Mouse (Mus musculus) kidney, embryonic 16.5 days (tissue): ENCODE measurements around the gene Glud1. TPM values are rescaled to one million over a fixed set of nuclear protein-coding genes. Genes with fewer than 3 reads are reported as not detected.

Experiments
- ATAC-seq: fragments of 200-750 bp; cut with Nextera tagmentation; 2 replicates; pipeline ENCODE4 v1.8.0; 2017; ENCODE audit warnings: moderate TSS enrichment; ENCODE audit not compliant: low FRiP score, low TSS enrichment
- H3K27ac ChIP-seq: fragments of 300-500 bp; sonication (generic); 2 replicates; pipeline ENCODE4 v1.5.1; 2014; ENCODE audit warnings: low read length
- H3K27me3 ChIP-seq: fragments of 300-500 bp; sonication (generic); 2 replicates; pipeline ENCODE4 v1.6.1; 2014; ENCODE audit warnings: low read length, control low read depth, mixed read lengths; ENCODE audit not compliant: insufficient read depth
- H3K36me3 ChIP-seq: fragments of 300-500 bp; sonication (generic); 2 replicates; pipeline ENCODE4 v1.6.1; 2014; ENCODE audit warnings: low read length, control low read depth, mixed read lengths; ENCODE audit not compliant: insufficient read depth
- H3K4me1 ChIP-seq: fragments of 300-500 bp; sonication (generic); 2 replicates; pipeline ENCODE4 v1.6.1; 2014; ENCODE audit warnings: low read length, control low read depth, mixed read lengths; ENCODE audit not compliant: insufficient read depth
- H3K4me2 ChIP-seq: fragments of 300-500 bp; sonication (generic); replicated peaks from 2 replicates; pipeline ENCODE4 v1.6.1; 2014; ENCODE audit warnings: low read depth, low read length
- H3K4me3 ChIP-seq: fragments of 300-500 bp; sonication (generic); 2 replicates; pipeline ENCODE4 v1.5.1; 2014; ENCODE audit warnings: mild to moderate bottlenecking, low read length
- H3K9ac ChIP-seq: fragments of 300-500 bp; sonication (generic); replicated peaks from 2 replicates; pipeline ENCODE4 v1.6.1; 2014; ENCODE audit warnings: low read length
- H3K9me3 ChIP-seq: fragments of 300-500 bp; sonication (generic); 2 replicates; pipeline ENCODE4 v1.6.1; 2016; ENCODE audit warnings: low read length, control low read depth
- WGBS: fragments of 180-500 bp; shearing (Covaris S2); extraction: QIAGEN DNeasy Blood & Tissue Kit; methylation state at CpG from one replicate; pipeline ENCODE4 v1.1.7; 2014; 5-methylcytosine and 5-hydroxymethylcytosine counted together
- polyA plus RNA-seq: library from polyadenylated mRNA; unstranded; fragments of >200 nt; fragmentation: Nextera tagmentation; extraction: Ambion mirVana; gene quantifications from 2 replicates; pipeline ENCODE4 v1.2.1, GENCODE M21; 2015

Glud1 gene
- polyA plus RNA-seq, 1 experiment from 2014 or later, result 116 TPM

DNA sequence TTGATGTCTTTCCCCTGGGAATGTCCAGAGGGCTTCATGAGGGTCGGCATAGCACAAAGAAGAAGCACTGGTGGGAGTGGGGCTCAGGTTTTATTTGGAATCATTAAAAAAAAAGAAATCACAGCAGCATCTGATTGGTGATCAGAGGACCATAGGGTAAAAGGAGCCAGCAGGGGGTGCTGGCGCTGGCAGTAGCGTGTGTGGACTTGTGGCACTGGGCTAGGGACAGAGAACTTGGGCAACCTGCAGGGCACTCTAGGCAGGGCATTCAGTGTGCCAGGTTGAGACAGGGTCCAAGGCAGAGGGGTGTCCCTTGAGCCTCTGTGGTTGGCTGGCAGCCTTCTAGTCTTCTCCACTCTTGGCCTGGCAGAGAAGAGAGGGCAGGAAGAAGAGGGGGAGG is 59.7 kb downstream of the Glud1 start:
- 64% methylated on average over 3 of the region's 3 CpGs for WGBS
- peaks cover 14% of the 10 kb centered on the region for H3K4me1 ChIP-seq
- no peak for ATAC-seq
- H3K27ac ChIP-seq, result no peak overlapping the region
- no peaks in the 10 kb centered on the region for H3K27me3 ChIP-seq
- no peak overlapping the region for H3K4me2 ChIP-seq
- H3K36me3 ChIP-seq, result no peaks in the 10 kb centered on the region
- H3K9ac ChIP-seq, result no peak overlapping the region
- H3K9me3 ChIP-seq, result peaks cover 1% of the 10 kb centered on the region; the same call in 1 of the 2 replicates
- no peak overlapping the region for H3K4me3 ChIP-seq

DNA sequence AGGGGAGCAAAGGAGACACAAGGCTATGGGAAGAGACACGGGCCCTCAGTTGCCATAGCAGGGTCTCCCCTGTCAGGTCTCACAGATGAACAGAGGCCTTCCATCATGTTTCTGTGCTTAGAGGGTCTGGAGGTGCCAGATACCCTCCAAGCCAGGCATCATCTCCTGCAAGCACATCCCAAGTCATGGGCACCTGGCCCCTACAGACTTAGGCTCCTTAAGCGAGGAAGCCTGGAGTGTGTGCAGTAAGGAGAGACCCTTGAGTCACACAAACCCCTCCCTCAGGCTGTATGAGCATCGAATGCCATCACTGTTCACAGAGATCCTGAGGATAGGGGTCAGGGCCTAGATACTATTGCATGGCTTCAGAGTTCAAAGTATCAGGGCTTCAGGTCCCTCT is 60.4 kb downstream of the Glud1 start:
- H3K36me3 ChIP-seq, result no peaks in the 10 kb centered on the region
- H3K4me2 ChIP-seq, result no peak overlapping the region
- H3K27me3 ChIP-seq, result no peaks in the 10 kb centered on the region
- no peak for ATAC-seq
- no peaks in the 10 kb centered on the region for H3K9me3 ChIP-seq
- no peak overlapping the region for H3K4me3 ChIP-seq
- WGBS, result 80% methylated on average over 3 of the region's 3 CpGs
- peaks cover 14% of the 10 kb centered on the region for H3K4me1 ChIP-seq
- H3K9ac ChIP-seq, result no peak overlapping the region
- no peak overlapping the region for H3K27ac ChIP-seq

DNA sequence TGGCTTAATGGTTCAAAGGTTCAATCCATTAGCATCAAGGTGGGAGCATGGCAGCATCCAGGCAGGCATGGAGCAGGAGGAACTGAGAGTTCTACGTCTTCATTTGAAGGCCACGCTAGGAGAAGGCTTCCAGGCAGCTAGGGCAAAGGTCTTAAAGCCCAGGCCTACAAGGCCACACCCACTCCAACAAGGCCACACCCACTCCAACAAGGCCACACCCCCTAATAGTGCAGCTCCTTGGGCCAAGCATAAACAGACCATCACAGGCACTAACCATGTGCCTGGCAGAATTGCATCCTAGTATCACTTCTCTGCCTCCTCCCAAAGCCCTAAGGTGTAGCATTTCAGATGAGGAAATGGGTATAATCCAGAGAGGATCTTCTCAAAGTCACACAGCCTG is 61.2 kb downstream of the Glud1 start:
- H3K9ac ChIP-seq, result no peak overlapping the region
- no peak for ATAC-seq
- peaks cover 14% of the 10 kb centered on the region for H3K4me1 ChIP-seq
- no peak overlapping the region for H3K4me3 ChIP-seq
- 66% methylated on average over 2 of the region's 2 CpGs for WGBS
- H3K27ac ChIP-seq, result no peak overlapping the region
- no peak overlapping the region for H3K4me2 ChIP-seq
- H3K9me3 ChIP-seq, result no peaks in the 10 kb centered on the region
- no peaks in the 10 kb centered on the region for H3K36me3 ChIP-seq
- H3K27me3 ChIP-seq, result no peaks in the 10 kb centered on the region

DNA sequence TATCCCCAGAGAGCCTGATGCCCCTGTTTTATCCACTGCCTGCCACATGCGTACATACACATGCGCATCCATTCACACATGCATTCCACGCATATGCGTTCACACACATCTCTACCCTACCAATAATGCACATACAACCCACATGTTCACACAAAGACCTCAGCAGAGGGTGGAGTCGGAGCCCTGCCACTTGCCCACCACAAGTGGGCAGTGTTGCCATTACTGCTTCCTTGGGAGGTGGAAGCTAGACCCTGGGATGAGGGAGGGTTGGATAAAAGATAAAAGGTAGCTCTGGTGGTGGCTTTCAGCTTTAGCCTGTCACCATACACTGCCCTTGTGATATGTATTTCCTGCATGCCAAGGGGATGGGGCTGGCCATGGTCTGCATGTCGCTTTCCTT is 62.1 kb downstream of the Glud1 start:
- peaks cover 14% of the 10 kb centered on the region for H3K4me1 ChIP-seq
- H3K9ac ChIP-seq, result no peak overlapping the region
- H3K4me2 ChIP-seq, result no peak overlapping the region
- WGBS, result 85% methylated on average over 6 of the region's 6 CpGs
- ATAC-seq, result no peak
- H3K9me3 ChIP-seq, result no peaks in the 10 kb centered on the region
- no peaks in the 10 kb centered on the region for H3K27me3 ChIP-seq
- H3K27ac ChIP-seq, result no peak overlapping the region
- H3K36me3 ChIP-seq, result no peaks in the 10 kb centered on the region
- H3K4me3 ChIP-seq, result no peak overlapping the region

DNA sequence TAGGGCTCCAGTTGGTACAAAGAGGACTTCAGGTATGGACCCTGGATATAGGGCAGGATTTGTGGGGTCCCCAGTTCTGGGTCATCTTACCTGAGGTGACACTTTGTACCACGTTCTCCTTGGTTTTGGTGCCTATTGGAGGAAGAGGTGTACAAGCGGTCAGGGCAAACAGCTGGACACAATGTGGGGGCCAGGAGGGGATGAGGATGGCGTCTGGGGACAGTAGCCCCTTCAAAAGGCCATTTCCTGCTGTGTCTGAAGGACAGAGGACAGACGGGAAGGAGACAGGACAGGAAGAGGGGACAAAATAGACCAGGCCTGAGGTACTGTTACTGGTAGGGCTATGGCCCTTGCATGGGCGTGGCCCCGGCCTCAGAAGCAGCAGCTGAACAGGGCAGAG is 63.1 kb downstream of the Glud1 start:
- WGBS, result 81% methylated on average over 6 of the region's 6 CpGs
- Histone ChIP-seq H3K4me3 (no peak overlapping the region), H3K27me3 (no peaks in the 10 kb centered on the region), H3K27ac (no peak overlapping the region), H3K9me3 (no peaks in the 10 kb centered on the region), H3K4me2 (no peak overlapping the region), H3K9ac (no peak overlapping the region), H3K4me1 (peaks cover 21% of the 10 kb centered on the region), H3K36me3 (no peaks in the 10 kb centered on the region)
- ATAC-seq, result no peak

DNA sequence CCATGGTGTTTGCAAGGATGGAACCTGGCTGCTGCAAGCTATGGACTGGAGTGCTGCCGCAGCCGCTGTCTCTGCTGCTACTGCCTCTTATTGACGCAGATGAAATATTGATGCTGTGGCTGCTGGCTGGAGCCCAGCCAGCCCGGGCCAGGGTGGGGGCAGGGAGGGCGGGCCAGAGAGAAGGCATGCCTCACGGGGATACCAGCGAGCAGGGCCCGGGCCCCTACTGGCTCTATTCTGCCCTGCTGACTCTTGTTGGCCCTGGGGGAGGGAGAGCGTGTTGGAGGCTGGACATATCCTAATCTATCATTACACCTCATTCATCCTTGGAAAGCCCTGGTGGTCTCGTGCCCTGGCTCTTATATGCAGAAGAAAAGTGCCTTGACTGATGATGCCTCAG is 64.0 kb downstream of the Glud1 start, which contains the start of gene Sncg:
Sncg (minus strand) TSS at position 213 of the 400 bp plus-strand sequence.
- Histone ChIP-seq H3K9me3 (no peaks in the 10 kb centered on the region), H3K4me3 (peak within 1 kb of the TSS; percentile 27), H3K36me3 (no peaks in the 10 kb centered on the region), H3K9ac (0 out of 2 replicates have a peak within 1 kb of the TSS, but pooled peaks have one; percentile 12), H3K27ac (0 out of 2 replicates have a peak within 1 kb of the TSS, but pooled peaks have one; percentile 15), H3K4me1 (peaks cover 28% of the 10 kb centered on the region), H3K27me3 (no peaks in the 10 kb centered on the region), H3K4me2 (peak within 1 kb of the TSS; percentile 39; the same call in 1 of the 2 replicates)
- no peak for ATAC-seq
- WGBS, result 20% methylated on average over 10 of the region's 10 CpGs

DNA sequence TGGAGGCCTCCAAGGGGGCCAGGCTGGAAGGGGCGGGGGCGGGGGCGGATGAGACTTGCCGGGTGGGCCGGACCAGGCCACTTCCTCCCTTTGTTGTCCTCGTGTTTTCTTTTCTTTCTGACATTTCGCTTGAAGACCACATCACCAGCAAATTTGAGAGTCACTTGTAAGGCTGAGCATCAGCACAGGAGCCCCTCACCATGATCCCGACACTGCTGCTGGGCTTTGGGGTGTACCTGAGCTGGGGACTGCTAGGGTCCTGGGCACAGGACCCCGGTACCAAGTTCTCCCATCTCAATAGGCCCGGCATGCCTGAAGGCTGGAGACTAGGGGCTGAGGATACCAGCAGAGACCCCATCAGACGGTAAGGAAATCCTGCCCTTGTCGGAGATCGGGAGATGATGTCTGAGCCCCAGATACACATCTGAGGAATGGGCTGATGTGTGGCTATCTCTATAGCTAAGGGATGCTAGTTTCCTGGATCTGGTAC is 64.9 kb downstream of the Glud1 start, which contains the start of gene Mmrn2:
Mmrn2 (plus strand) TSS at position 51 of the 490 bp plus-strand sequence.
- ATAC-seq, result no peak
- H3K9me3 ChIP-seq, result no peaks in the 10 kb centered on the region
- H3K4me3 ChIP-seq, result peak within 1 kb of the TSS; percentile 27
- H3K36me3 ChIP-seq, result no peaks in the 10 kb centered on the region
- H3K9ac ChIP-seq, result peak within 1 kb of the TSS; percentile 19; the same call in 1 of the 2 replicates
- peak within 1 kb of the TSS; percentile 39 for H3K4me2 ChIP-seq
- WGBS, result 69% methylated on average over 13 of the region's 13 CpGs
- H3K27ac ChIP-seq, result peak within 1 kb of the TSS; percentile 27; the same call in 1 of the 2 replicates
- peaks cover 28% of the 10 kb centered on the region for H3K4me1 ChIP-seq
- no peaks in the 10 kb centered on the region for H3K27me3 ChIP-seq

DNA sequence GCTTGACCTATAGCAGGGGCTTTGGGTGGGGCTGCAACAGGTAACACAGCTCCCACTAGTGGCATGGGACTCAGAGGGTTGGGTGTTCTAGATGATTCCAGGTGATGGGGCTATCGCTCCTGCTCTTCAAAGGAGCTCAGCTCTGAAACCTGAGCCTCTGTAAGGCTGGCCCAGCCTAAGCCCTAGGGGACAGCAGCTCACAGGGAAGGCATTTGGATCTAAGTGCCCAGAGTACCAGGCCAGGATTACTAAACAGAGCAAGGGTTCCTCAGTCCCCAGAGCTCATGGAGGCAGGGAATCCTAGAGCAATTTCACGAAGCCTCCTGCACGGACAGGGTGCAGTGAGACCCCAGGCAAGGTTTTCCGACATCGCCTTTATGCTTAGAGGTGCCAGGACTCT is 65.4 kb downstream of the Glud1 start:
- WGBS, result 64% methylated on average over 5 of the region's 5 CpGs
- no peak for ATAC-seq
- Histone ChIP-seq H3K4me1 (peaks cover 28% of the 10 kb centered on the region), H3K27me3 (no peaks in the 10 kb centered on the region), H3K9ac (peak overlapping the region; percentile 19; the same call in 1 of the 2 replicates), H3K36me3 (no peaks in the 10 kb centered on the region), H3K27ac (no peak overlapping the region), H3K4me2 (peak overlapping the region; percentile 39), H3K4me3 (peak overlapping the region; percentile 27), H3K9me3 (no peaks in the 10 kb centered on the region)

DNA sequence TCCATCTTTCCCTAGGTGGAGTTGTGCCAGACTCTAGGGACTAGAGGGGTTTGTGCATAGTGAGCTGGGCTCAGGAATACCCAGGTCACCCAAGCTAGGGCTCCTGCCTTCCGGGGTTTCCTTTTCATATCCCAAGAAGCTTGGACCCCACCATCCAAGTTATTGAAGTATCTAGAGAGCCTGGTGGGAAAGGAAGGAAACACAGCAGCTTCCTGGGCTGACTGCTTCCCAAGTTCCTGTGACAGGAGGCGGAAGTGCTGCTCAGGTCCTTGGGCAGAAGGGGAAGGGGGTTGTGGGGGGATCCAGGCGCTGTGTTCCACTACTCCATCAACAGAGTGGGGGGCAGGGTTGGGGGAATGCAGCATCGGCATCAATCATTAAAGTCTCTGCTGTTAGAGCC is 66.6 kb downstream of the Glud1 start:
- peak overlapping the region; percentile 27 for H3K4me3 ChIP-seq
- H3K4me2 ChIP-seq, result peak overlapping the region; percentile 39
- 70% methylated on average over 4 of the region's 4 CpGs for WGBS
- peak overlapping the region; percentile 40; the same call in 1 of the 2 replicates for H3K9ac ChIP-seq
- ATAC-seq, result no peak
- peak overlapping the region; percentile 27; the same call in 1 of the 2 replicates for H3K27ac ChIP-seq
- H3K9me3 ChIP-seq, result no peaks in the 10 kb centered on the region
- no peaks in the 10 kb centered on the region for H3K36me3 ChIP-seq
- no peaks in the 10 kb centered on the region for H3K27me3 ChIP-seq
- H3K4me1 ChIP-seq, result peaks cover 28% of the 10 kb centered on the region

DNA sequence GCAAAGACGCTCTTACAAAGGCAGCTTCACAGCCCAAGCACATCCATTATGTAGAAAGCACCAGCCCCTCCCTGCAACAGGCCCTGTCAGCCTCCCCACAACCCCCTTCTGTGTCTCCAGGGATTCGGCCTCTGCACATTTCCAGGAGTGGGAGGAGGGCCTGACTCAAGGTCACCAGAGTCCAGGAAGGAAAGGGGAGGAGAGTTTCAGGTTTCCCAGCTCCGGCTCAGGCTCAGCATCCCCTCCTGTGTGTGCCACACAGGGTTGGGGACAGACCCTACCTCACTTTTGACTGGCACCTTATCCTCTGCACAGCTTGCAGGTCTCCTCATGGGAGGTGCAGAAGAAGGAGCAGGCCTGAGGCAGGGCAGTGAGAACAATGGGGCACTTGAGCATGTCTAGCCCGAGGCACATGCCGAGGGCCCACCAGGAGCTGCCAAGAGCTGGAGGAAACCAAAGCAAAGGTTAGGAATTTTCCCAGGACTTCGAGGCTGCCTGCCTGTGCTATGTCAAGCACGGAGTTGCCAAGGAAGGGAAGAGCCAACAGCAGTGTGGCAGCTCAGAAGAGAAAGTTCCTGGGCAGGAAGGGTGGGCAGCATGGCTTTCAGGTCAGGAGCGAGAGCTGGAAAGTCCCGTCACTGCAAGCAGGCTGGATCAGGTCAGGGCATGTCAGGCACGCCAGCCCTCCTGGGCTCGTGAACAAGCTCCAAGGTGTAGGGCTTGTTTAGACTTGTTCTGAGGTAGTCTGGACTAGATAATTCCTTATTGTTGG is 68.2 kb downstream of the Glud1 start:
- H3K9me3 ChIP-seq, result no peaks in the 10 kb centered on the region; the same call in 1 of the 2 replicates
- peak overlapping the region; percentile 1; the same call in 1 of the 2 replicates for H3K4me3 ChIP-seq
- H3K4me1 ChIP-seq, result peaks cover 27% of the 10 kb centered on the region
- H3K36me3 ChIP-seq, result no peaks in the 10 kb centered on the region
- H3K9ac ChIP-seq, result peak overlapping the region; percentile 49
- peak overlapping the region; percentile 91 for H3K27ac ChIP-seq
- ATAC-seq, result peak; percentile 84
- no peaks in the 10 kb centered on the region for H3K27me3 ChIP-seq
- peak overlapping the region; percentile 39 for H3K4me2 ChIP-seq
- WGBS, result 5% methylated on average over 11 of the region's 11 CpGs
